Mouse (Mus musculus): ENCODE measurements at regions not wholly inside any gene's neighbourhood (a gene's known extent, or its start where the extent isn't known, plus 50 kb on each side); places are given as distances from the start of the nearest gene placed in this dataset.

DNA sequence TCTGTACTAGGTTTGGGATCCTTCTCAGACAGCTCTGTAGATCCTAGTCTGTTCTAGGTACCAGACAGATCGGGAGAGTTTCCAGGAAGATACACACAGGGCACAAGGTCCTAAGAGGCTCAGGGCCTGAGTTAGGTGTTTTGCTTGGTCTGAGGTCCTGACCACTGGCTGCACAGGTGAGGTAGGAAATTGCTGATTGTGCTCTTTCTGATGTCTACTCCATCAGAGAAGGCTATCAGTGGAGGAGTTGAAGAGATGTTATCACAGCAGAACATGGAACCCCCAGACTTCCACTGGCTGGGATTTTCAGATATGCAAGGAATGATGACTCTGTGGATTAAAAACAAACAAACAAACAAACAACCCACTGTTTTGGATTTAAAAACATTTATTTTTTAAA, 61.1 kb downstream of the Rrm2 start:
- no peak for ATAC-seq (replicated peaks; ENCODE audit: poor library complexity)

DNA sequence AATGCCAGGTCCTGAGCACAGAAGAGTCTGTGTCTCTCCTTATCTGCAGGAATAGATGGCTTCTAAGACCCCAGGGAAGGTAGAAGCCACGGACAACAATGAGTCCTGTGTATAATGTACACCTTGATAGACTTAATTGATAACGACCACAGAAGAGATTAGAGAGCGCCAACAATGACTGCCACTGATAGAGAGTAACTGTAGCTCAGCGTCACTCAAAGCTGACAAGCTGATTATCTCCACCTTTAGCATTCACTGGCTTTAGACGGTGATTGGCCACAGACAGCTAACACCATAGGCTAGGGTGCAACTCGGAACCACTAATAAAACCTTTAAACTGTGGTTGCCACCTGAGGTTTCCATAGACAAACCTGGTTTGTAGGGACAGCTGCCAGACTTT, 57.9 kb upstream of the Mboat2 start:
- ATAC-seq (replicated peaks; ENCODE audit: poor library complexity), result peak; percentile 57

DNA sequence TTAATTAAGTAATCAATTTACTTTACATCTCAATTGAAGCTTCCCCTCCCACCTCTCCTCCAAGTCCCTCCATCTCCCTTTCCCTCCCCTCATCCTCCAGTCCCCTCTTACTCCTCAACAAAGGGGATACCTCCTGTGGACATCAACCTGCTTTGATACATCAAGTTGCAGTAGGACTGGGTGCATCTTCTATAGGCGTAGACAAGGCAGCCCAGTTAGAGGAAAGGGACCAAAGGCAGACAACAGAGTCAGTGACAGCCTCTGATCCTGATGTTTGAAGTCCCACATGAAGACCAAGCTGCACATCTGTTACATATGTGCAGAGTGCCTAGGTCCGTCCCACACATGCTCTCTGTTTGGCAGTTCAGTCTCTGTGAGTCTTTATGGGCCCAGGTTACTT, 52.9 kb upstream of the Mboat2 start:
- ATAC-seq (replicated peaks; ENCODE audit: poor library complexity), result no peak

DNA sequence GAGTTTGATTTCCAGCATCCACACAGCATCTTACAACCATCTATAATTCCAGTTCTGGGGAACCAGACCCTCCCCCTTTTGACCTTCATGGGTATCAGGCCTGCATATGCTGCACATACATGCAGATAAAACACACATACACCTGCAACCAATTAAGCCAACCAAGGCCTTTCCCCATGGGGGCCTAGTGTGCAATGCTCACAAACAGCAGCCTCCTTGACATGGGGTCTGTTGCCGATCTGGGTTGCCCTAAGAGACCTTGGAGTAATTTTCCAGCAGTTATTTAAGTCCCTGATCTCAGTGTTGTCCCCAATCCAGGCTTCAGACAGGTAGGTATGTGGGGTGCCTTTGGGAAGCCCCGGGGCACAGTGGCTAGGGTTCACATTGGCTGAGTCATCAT, 51.8 kb upstream of the Mboat2 start:
- ATAC-seq (replicated peaks; ENCODE audit: poor library complexity), result no peak

DNA sequence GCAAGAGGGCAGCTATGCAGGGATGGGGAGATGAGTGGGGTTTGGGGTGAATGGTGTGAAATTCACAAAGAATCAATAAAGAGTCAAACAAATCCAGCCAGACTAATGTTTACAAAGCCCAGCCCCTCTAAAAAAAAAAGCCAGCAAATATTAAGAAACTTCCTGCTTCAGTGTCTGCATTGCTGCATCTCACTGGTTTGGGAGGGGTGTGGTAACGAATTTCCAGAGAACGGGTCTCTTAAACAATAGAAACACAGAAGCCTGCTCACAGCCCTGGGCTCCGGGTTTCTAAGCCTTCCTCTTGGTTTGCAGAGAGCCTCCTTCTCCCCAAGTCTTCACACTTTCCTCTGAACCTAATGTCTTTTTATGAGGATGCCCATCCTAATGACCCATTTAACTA, 50.1 kb upstream of the Mboat2 start:
- peak; percentile 90 for ATAC-seq (replicated peaks; ENCODE audit: poor library complexity)
